Mouse (Mus musculus) frontal cortex, adult 2 months (tissue): ENCODE results near the gene Fut8. TPM values are rescaled to one million over a fixed set of nuclear protein-coding genes. Genes with fewer than 3 reads are reported as not detected.
"Not testable (repeated sequence)": the region's sequence is repeated elsewhere in the genome, so short reads cannot be mapped to it uniquely, and the experiment has no call there.

Source experiments
- DNase-seq, 2 experiments: peaks; one replicate each; pipeline ENCODE4 v3.0.0; 2022; ENCODE audit warnings: low spot score in 1 of 2; ENCODE audit errors: extremely low spot score in 1 of 2
- polyA plus RNA-seq: library from polyadenylated mRNA; depleted of rRNA; stranded (reverse); fragments of >200 nt; gene quantifications from 2 replicates; pipeline ENCODE4 v1.2.3, GENCODE M21; 2012

Fut8 gene
- polyA plus RNA-seq, 1 experiment, result 25.8 TPM

GRCm38 (mm10) chr12:77484761-77485160 lies 246.8 kb downstream of the Fut8 start:
- DNase-seq, result no peak

GRCm38 (mm10) chr12:77491478-77491877 lies 253.6 kb downstream of the Fut8 start:
- DNase-seq, result no peak

GRCm38 (mm10) chr12:77495781-77496180 lies 257.9 kb downstream of the Fut8 start:
- no peak for DNase-seq

- no peak for DNase-seq
Measured at GRCm38 (mm10) chr12:77498153-77498552, 260.2 kb downstream of the Fut8 start.

GRCm38 (mm10) chr12:77500439-77501055 lies 262.6 kb downstream of the Fut8 start:
- no peak for DNase-seq

GRCm38 (mm10) chr12:77501466-77502240 lies 263.7 kb downstream of the Fut8 start:
- DNase-seq, result no peak

GRCm38 (mm10) chr12:77502243-77502642 lies 264.3 kb downstream of the Fut8 start:
- no peak for DNase-seq

- DNase-seq, result no peak
Measured at GRCm38 (mm10) chr12:77505431-77505830, 267.5 kb downstream of the Fut8 start.

GRCm38 (mm10) chr12:77507770-77508169 lies 269.8 kb downstream of the Fut8 start:
- no peak for DNase-seq

GRCm38 (mm10) chr12:77510758-77511157 lies 272.8 kb downstream of the Fut8 start:
- no peak for DNase-seq

GRCm38 (mm10) chr12:77511206-77511605 lies 273.3 kb downstream of the Fut8 start:
- DNase-seq, result no peak

- no peak for DNase-seq
Measured at GRCm38 (mm10) chr12:77511631-77512030, 273.7 kb downstream of the Fut8 start.

- DNase-seq, result no peak
Measured at GRCm38 (mm10) chr12:77516805-77517204, 278.9 kb downstream of the Fut8 start.

GRCm38 (mm10) chr12:77517691-77518090 lies 279.8 kb downstream of the Fut8 start:
- no peak for DNase-seq

GRCm38 (mm10) chr12:77519534-77520102 lies 281.7 kb downstream of the Fut8 start:
- no peak for DNase-seq

GRCm38 (mm10) chr12:77524014-77524413 lies 286.1 kb downstream of the Fut8 start:
- not testable (repeated sequence) for DNase-seq
